Comparison of ENCODE assay signal across 8 mouse cellular contexts in the genomic region with DNA sequence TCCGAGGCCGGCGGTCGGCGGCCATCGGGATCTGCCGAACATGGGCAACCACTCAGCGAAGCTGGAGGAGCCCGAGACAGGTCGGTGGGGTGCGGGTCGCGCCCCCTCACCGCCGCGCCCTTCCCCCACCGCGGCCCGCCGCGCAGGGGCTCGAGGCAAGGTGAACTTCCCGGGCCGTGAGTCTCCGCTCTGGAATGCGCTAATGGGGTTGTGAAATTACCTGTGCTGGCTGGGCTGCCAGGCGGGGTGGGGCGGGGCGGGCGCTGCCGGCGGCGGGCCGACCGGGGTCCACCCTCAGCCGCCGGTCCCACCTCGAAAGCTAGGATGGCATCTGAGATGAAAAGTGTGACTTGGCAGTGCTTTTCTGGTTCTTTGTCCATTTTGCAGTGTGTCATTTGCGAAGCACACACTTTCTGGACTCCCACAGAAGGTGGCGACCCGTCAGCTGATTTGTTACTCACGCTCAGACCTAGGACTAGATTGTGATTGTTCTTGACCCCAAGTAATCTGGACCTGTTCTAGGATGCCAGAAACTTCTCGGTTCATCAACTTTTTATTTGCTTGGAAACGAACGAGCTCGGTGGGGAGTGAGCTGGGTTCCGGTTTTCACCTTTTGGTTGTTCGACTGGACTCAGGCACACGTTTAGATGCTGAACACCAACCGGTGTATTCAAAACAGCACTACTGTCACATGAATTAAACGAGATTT.
DNase-seq lines count a peak whose midpoint lies in the region; ATAC-seq lines count a peak whose summit lies in the region.

No protein-coding gene starts in this region.

- no peaks in the 10 kb centered on the region for H3K9me3 ChIP-seq in intestine, embryonic 15.5 days

- WGBS in intestine, embryonic 15.5 days: 1% methylated on average over 50 of the region's 51 CpGs

- peak overlapping the region; percentile 97 for H3K27ac ChIP-seq in intestine, embryonic 15.5 days

- H3K9ac ChIP-seq in intestine, embryonic 15.5 days: peak overlapping the region; percentile 91

- peak overlapping the region; percentile 87 for H3K4me2 ChIP-seq in intestine, embryonic 15.5 days (replicated peaks)

- ATAC-seq in intestine, embryonic 15.5 days: peak; percentile 84
- no peak for ATAC-seq in monocyte, adult 5-6 weeks (replicated peaks; ENCODE audit: insufficient number of reproducible peaks, low FRiP score, low TSS enrichment, poor library complexity, severe bottlenecking)

- no peaks in the 10 kb centered on the region for H3K4me1 ChIP-seq in intestine, embryonic 15.5 days (replicated peaks)

- H3K4me3 ChIP-seq in intestine, embryonic 15.5 days (replicated peaks): peak overlapping the region; percentile 78

- DNase-seq in adrenal gland, adult 8-10 months: peak; percentile 9
- DNase-seq in adrenal gland, adult 2 months: no peak
- DNase-seq in urinary bladder, postnatal 14 days (ENCODE audit: low spot score): peak; percentile 66
- no peak for DNase-seq in urinary bladder, adult 2 months (ENCODE audit: low spot score)
- DNase-seq in mesoderm, embryonic 11.5 days (ENCODE audit: low read depth, low spot score): peak; percentile 28
- no peak for DNase-seq in right cerebral cortex, adult 18-20 months

- no peaks in the 10 kb centered on the region for H3K36me3 ChIP-seq in intestine, embryonic 15.5 days

- no peaks in the 10 kb centered on the region for H3K27me3 ChIP-seq in intestine, embryonic 15.5 days (replicated peaks)

Comparison
In these comparisons a context has a peak if more than half of its experiments do, and no peak if none do; other contexts are left out.
1. DNase-seq: peak in adrenal gland, adult 8-10 months (single experiment), urinary bladder, postnatal 14 days (single experiment) and mesoderm, embryonic 11.5 days (single experiment); none in adrenal gland, adult 2 months (single experiment), urinary bladder, adult 2 months (single experiment) and right cerebral cortex, adult 18-20 months (single experiment).